8 mouse cellular contexts compared by ENCODE assay signal in genomic region chr1:184844326-184845066, GRCm38 (mm10). TPM values are rescaled to one million over a fixed set of nuclear protein-coding genes. Genes with fewer than 3 reads are reported as not detected.
DNase-seq lines count a peak whose midpoint lies in the region; TF ChIP-seq lines count a peak whose summit lies in the region.

No protein-coding gene starts in this region.

- 15% methylated on average over 15 of the region's 15 CpGs for WGBS in heart, adult 2 months
- 27% methylated on average over 14 of the region's 15 CpGs for WGBS in macrophage (ENCODE audit: missing documents)

- DNase-seq in gastrocnemius, postnatal 10 days: peak; percentile 40
- no peak for DNase-seq in gastrocnemius, postnatal 36 days
- DNase-seq in MN1 (ENCODE audit: low spot score): peak; percentile 32
- DNase-seq in heart, adult 2 months: peak in 1 of 2 experiments; percentile 35
- DNase-seq in kidney, postnatal 14 days: peak; percentile 64
- peak; percentile 17 to 21 for DNase-seq in thymus, postnatal 10 days (ENCODE audit: low spot score in 2 of 2)
- DNase-seq in layer of hippocampus, postnatal 25 days (ENCODE audit: extremely low spot score in 1 of 2, low spot score in 1 of 2): no peak

- H3K4me3 ChIP-seq in heart, adult 2 months: peak overlapping the region; percentile 98
- H3K4me3 ChIP-seq in macrophage (ENCODE audit: inconsistent target): peak overlapping the region; percentile 66

- peaks cover 8% of the 10 kb centered on the region for H3K4me1 ChIP-seq in heart, adult 2 months (ENCODE audit: control insufficient read depth, insufficient read depth, low read length)

- TF ChIP-seq POLR2A in heart, adult 2 months (IDR thresholded peaks at IDR 0.05; ENCODE audit: insufficient read depth, low read depth, low read length): no peak

- H3K9ac ChIP-seq in heart, adult 2 months (ENCODE audit: low read depth, low read length): peak overlapping the region; percentile 98

- intact Hi-C loops in gastrocnemius, postnatal 36 days (cut with DNase I): no loop called here
- intact Hi-C loops in heart, adult 2 months (cut with DNase I): loop anchor here (2.0 to 5.0 kb wide), 2 partner anchors 18 to 358 kb away; partner anchors contain the start of gene Rab3gap2

- H3K27ac ChIP-seq in heart, adult 2 months: peak overlapping the region; percentile 97
- H3K27ac ChIP-seq in macrophage: peak overlapping the region; percentile 35

- H3K36me3 ChIP-seq in heart, adult 2 months (ENCODE audit: control insufficient read depth, insufficient read depth, low read length): no peaks in the 10 kb centered on the region; the same call in 1 of the 2 replicates
- H3K36me3 ChIP-seq in macrophage (ENCODE audit: inconsistent target): peaks cover 15% of the 10 kb centered on the region; the same call in 1 of the 2 replicates

- H3K27me3 ChIP-seq in heart, adult 2 months (ENCODE audit: control insufficient read depth, insufficient read depth, low read length): no peaks in the 10 kb centered on the region

- peaks cover 6% of the 10 kb centered on the region for H3K79me2 ChIP-seq in heart, adult 2 months (replicated peaks; ENCODE audit: control insufficient read depth, insufficient read depth, low read length)
- H3K79me2 ChIP-seq in macrophage (ENCODE audit: inconsistent target): peaks cover 43% of the 10 kb centered on the region

- TF ChIP-seq CTCF in heart, adult 2 months (IDR thresholded peaks at IDR 0.05): peak; percentile 58

- no peak for TF ChIP-seq EP300 in heart, adult 2 months (IDR thresholded peaks at IDR 0.05; ENCODE audit: insufficient read depth, low read depth, low read length)

RNA-seq across cellular contexts. Expression of gene Marc2, which starts 1.8 kb away (rescaled TPM):
- total RNA-seq in gastrocnemius, postnatal 10 days (2021): 100 to 1,000 TPM; 150 to 151 TPM
- total RNA-seq in gastrocnemius, postnatal 36 days (2021): 100 to 1,000 TPM; 124 to 142 TPM
- 100 to 1,000 TPM; 106 to 146 TPM for total RNA-seq in heart, adult 2 months (2021)
- polyA plus RNA-seq in heart, adult 2 months (2012; rRNA removed): 41.6 and 56.6 TPM in 2 replicates
- total RNA-seq in macrophage (2018; cell fraction: chromatin; rRNA removed): 10 to 100 TPM in 19 of 26 experiments, 1 to 10 TPM in 7; 4.1 to 69.6 (median 26.5) TPM
- 100 to 1,000 TPM in 10 of 26 experiments, 10 to 100 TPM in 16; 73.7 to 126 (median 92.5) TPM for total RNA-seq in macrophage (2018; cell fraction: cytosol; rRNA removed)
- total RNA-seq in macrophage (2018; cell fraction: nucleus; rRNA removed): 10 to 100 TPM; 33.7 to 92.0 (median 54.6) TPM
- polyA plus RNA-seq in macrophage (2018): 58.4 to 63.8 TPM (median 62.6 TPM) in 3 replicates
- total RNA-seq in layer of hippocampus, postnatal 25 days (2021): 100 to 1,000 TPM; 107 to 112 TPM

RNA-seq across cellular contexts. Expression of gene Marc1, which starts 33.4 kb away (rescaled TPM):
- under 1 TPM; 0.19 to 0.20 TPM for total RNA-seq in gastrocnemius, postnatal 10 days (2021)
- total RNA-seq in gastrocnemius, postnatal 36 days (2021): under 1 TPM; 0.22 to 0.36 TPM
- total RNA-seq in heart, adult 2 months (2021): not detected
- polyA plus RNA-seq in heart, adult 2 months (2012; rRNA removed): 0.20 and 0.41 TPM in 2 replicates
- total RNA-seq in macrophage (2018; cell fraction: chromatin; rRNA removed): under 1 TPM in 5 of 26 experiments, not detected in 21; 0.31 to 0.73 (median 0.42) TPM
- under 1 TPM in 1 of 26 experiments, not detected in 25; 0.05 TPM for total RNA-seq in macrophage (2018; cell fraction: cytosol; rRNA removed)
- total RNA-seq in macrophage (2018; cell fraction: nucleus; rRNA removed): under 1 TPM in 3 of 26 experiments, not detected in 23; 0.32 to 0.43 (median 0.34) TPM
- not detected in 3 replicates for polyA plus RNA-seq in macrophage (2018)
- total RNA-seq in layer of hippocampus, postnatal 25 days (2021): under 1 TPM in 1 of 2 experiments, not detected in 1; 0.31 TPM

RNA-seq across cellular contexts. Expression of gene C130074G19Rik, which starts 38.5 kb away (rescaled TPM):
- total RNA-seq in gastrocnemius, postnatal 10 days (2021): 10 to 100 TPM; 32.8 to 36.1 TPM
- total RNA-seq in gastrocnemius, postnatal 36 days (2021): 10 to 100 TPM; 12.0 to 12.4 TPM
- 10 to 100 TPM; 13.5 to 18.8 TPM for total RNA-seq in heart, adult 2 months (2021)
- polyA plus RNA-seq in heart, adult 2 months (2012; rRNA removed): 7.3 and 10.7 TPM in 2 replicates
- total RNA-seq in macrophage (2018; cell fraction: chromatin; rRNA removed): not detected
- not detected for total RNA-seq in macrophage (2018; cell fraction: cytosol; rRNA removed)
- not detected for total RNA-seq in macrophage (2018; cell fraction: nucleus; rRNA removed)
- polyA plus RNA-seq in macrophage (2018): not detected in 3 replicates
- total RNA-seq in layer of hippocampus, postnatal 25 days (2021): 1 to 10 TPM; 8.1 to 9.9 TPM

Comparison
In these comparisons a context has a peak if more than half of its experiments do, and no peak if none do; other contexts are left out.
1. DNase-seq: peak in gastrocnemius, postnatal 10 days (single experiment), MN1 (single experiment), kidney, postnatal 14 days (single experiment) and thymus, postnatal 10 days (2 of 2); none in gastrocnemius, postnatal 36 days (0 of 2) and layer of hippocampus, postnatal 25 days (0 of 2).